In genomic region chr13:10071165-10071564, GRCm38 (mm10) we compare ENCODE assay signal across 8 mouse cellular contexts.
A peak's percentile ranks its signal among the peaks of the same experiment; 100 is the strongest.
DNase-seq lines count a peak whose midpoint lies in the region.

No protein-coding gene starts in this region.

- intact Hi-C loops in heart, postnatal 25 days (cut with DNase I), result no loop called here
- intact Hi-C loops in heart, postnatal 10 days (cut with DNase I), result loop anchor here (5.0 to 10.0 kb wide), 2 partner anchors 189 to 274 kb away; no protein-coding TSS in a partner anchor

- DNase-seq in heart, adult 11 months, result peak; percentile 90
- DNase-seq in heart, postnatal 25 days (ENCODE audit: low spot score), result no peak
- peak; percentile 16 for DNase-seq in brain, embryonic 18.5 days (ENCODE audit: low read depth, low spot score)
- DNase-seq in heart, postnatal 10 days, result peak; percentile 43 to 53
- DNase-seq in kidney, postnatal 14 days, result peak; percentile 61
- DNase-seq in lung, postnatal 10 days, result peak; percentile 71
- peak; percentile 62 for DNase-seq in right cerebral cortex, postnatal 10 days (ENCODE audit: low spot score in 2 of 2)
- DNase-seq in yolk sac, embryonic 10.5 days (ENCODE audit: low spot score), result peak; percentile 19
